8 mouse cellular contexts compared by ENCODE assay signal in the genomic region with DNA sequence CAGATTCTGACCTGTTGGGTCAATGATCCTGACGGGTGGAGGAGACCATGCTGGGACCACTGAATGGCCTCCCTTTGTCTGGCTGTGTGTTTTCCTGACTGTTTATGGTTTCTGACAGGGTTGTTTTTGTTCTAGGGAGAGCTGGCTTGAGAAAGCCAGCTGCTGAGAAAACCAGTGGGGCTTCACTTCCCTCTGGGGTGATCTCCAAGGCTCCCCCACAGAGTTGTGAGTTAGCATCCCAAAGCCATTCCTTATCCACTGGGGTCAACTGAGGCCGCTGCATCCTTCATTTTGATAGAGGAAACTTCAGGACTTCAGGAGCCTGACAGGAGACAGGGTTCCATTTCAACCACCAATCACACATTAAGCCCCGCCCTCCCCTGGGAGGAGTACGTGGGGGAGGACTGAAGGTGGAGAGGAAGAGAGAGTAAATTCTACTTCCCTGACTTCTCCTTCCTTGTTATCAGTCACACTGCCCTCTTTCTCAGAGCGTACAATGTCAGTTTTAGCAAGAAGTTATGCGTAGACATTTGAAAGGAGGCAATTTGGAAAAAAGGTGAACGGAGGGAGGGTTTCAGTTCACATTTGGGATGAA. TPM values are rescaled to one million over a fixed set of nuclear protein-coding genes. Genes with fewer than 3 reads are reported as not detected.
DNase-seq lines count a peak whose midpoint lies in the region; ATAC-seq and TF ChIP-seq lines count a peak whose summit lies in the region.

No protein-coding gene starts in this region.

- no peaks in the 10 kb centered on the region for H3K27me3 ChIP-seq in heart, adult 2 months (ENCODE audit: control insufficient read depth, insufficient read depth, low read length)
- H3K27me3 ChIP-seq in kidney, embryonic 14.5 days (ENCODE audit: control insufficient read depth, insufficient read depth, low read length), result no peaks in the 10 kb centered on the region
- H3K27me3 ChIP-seq in lung, postnatal 0 days (replicated peaks; ENCODE audit: insufficient read depth, low read length), result no peaks in the 10 kb centered on the region

- no peak overlapping the region for H3K27ac ChIP-seq in heart, adult 2 months
- no peak overlapping the region for H3K27ac ChIP-seq in kidney, embryonic 14.5 days (ENCODE audit: low read depth, low read length)
- H3K27ac ChIP-seq in lung, postnatal 0 days (ENCODE audit: low read length), result no peak overlapping the region

- H3K4me2 ChIP-seq in kidney, embryonic 14.5 days (replicated peaks; ENCODE audit: low read depth, low read length), result peak overlapping the region; percentile 37
- peak overlapping the region; percentile 50 for H3K4me2 ChIP-seq in lung, postnatal 0 days (replicated peaks; ENCODE audit: low read depth, low read length)

- 40% methylated on average over 7 of the region's 7 CpGs for WGBS in heart, adult 2 months
- WGBS in kidney, embryonic 14.5 days, result 8% methylated on average over 7 of the region's 7 CpGs
- WGBS in lung, postnatal 0 days, result 21% methylated on average over 7 of the region's 7 CpGs

- no peak for TF ChIP-seq EP300 in heart, adult 2 months (IDR thresholded peaks at IDR 0.05; ENCODE audit: insufficient read depth, low read depth, low read length)
- no peak for TF ChIP-seq EP300 in lung, postnatal 0 days (IDR thresholded peaks at IDR 0.05)

- H3K4me3 ChIP-seq in heart, adult 2 months, result no peak overlapping the region
- H3K4me3 ChIP-seq in kidney, embryonic 14.5 days (ENCODE audit: low read length), result peak overlapping the region; percentile 9; the same call in 1 of the 2 replicates
- peak overlapping the region; percentile 12; the same call in 1 of the 2 replicates for H3K4me3 ChIP-seq in lung, postnatal 0 days (ENCODE audit: low read depth, low read length)

- no peak for TF ChIP-seq POLR2A in heart, adult 2 months (IDR thresholded peaks at IDR 0.05; ENCODE audit: insufficient read depth, low read depth, low read length)

- ATAC-seq in kidney, embryonic 14.5 days (ENCODE audit: low FRiP score, low TSS enrichment), result peak; percentile 62; the same call in 1 of the 2 replicates
- peak; percentile 47; the same call in 1 of the 2 replicates for ATAC-seq in lung, postnatal 0 days

- peaks cover 12% of the 10 kb centered on the region for H3K4me1 ChIP-seq in heart, adult 2 months (ENCODE audit: control insufficient read depth, insufficient read depth, low read length)
- H3K4me1 ChIP-seq in kidney, embryonic 14.5 days (ENCODE audit: control insufficient read depth, insufficient read depth, low read length), result peaks cover 36% of the 10 kb centered on the region
- peaks cover 23% of the 10 kb centered on the region; the same call in 1 of the 2 replicates for H3K4me1 ChIP-seq in lung, postnatal 0 days (ENCODE audit: insufficient read depth, low read depth, low read length)

- peak overlapping the region; percentile 12 for H3K9ac ChIP-seq in heart, adult 2 months (ENCODE audit: low read depth, low read length)
- H3K9ac ChIP-seq in kidney, embryonic 14.5 days (ENCODE audit: low read depth, low read length), result no peak overlapping the region
- no peak overlapping the region for H3K9ac ChIP-seq in lung, postnatal 0 days (replicated peaks; ENCODE audit: low read depth)

- H3K9me3 ChIP-seq in kidney, embryonic 14.5 days (ENCODE audit: control insufficient read depth, low read length), result no peaks in the 10 kb centered on the region
- H3K9me3 ChIP-seq in lung, postnatal 0 days (ENCODE audit: low read length), result no peaks in the 10 kb centered on the region

- intact Hi-C loops in heart, adult 2 months (cut with DNase I), result loop anchor here (5.0 kb wide), 1 partner anchor 41 kb away; no protein-coding TSS in a partner anchor

- no peaks in the 10 kb centered on the region for H3K79me2 ChIP-seq in heart, adult 2 months (replicated peaks; ENCODE audit: control insufficient read depth, insufficient read depth, low read length)

- H3K36me3 ChIP-seq in heart, adult 2 months (ENCODE audit: control insufficient read depth, insufficient read depth, low read length), result no peaks in the 10 kb centered on the region
- H3K36me3 ChIP-seq in kidney, embryonic 14.5 days (ENCODE audit: control insufficient read depth, insufficient read depth, low read length), result no peaks in the 10 kb centered on the region
- H3K36me3 ChIP-seq in lung, postnatal 0 days (ENCODE audit: insufficient read depth, low read length), result no peaks in the 10 kb centered on the region

- no peak for TF ChIP-seq CTCF in heart, adult 2 months (IDR thresholded peaks at IDR 0.05)
- no peak for TF ChIP-seq CTCF in lung, postnatal 0 days (IDR thresholded peaks at IDR 0.05)

- peak; percentile 37 to 46 for DNase-seq in heart, adult 2 months
- DNase-seq in heart, adult 9 months (ENCODE audit: low spot score in 2 of 2), result no peak
- DNase-seq in cerebellum, postnatal 10 days, result peak; percentile 34 to 41
- DNase-seq in gastrocnemius, postnatal 25 days, result peak; percentile 59
- DNase-seq in lung, postnatal 0 days (ENCODE audit: low spot score), result peak; percentile 46
- peak; percentile 84 for DNase-seq in retina, postnatal 1 day
- no peak for DNase-seq in layer of hippocampus, postnatal 10 days (ENCODE audit: low spot score in 2 of 2)

RNA-seq across cellular contexts. Expression of a gene that starts 49.3 kb away (rescaled TPM):
- 1 to 10 TPM; 3.8 TPM for total RNA-seq in heart, adult 2 months (2021)
- 4.1 and 5.5 TPM in 2 replicates for polyA plus RNA-seq in heart, adult 2 months (2012; rRNA removed)
- 10 to 100 TPM; 42.0 to 42.1 TPM for total RNA-seq in gastrocnemius, postnatal 25 days (2021)
- 20.2 and 26.6 TPM in 2 replicates for polyA plus RNA-seq in kidney, embryonic 14.5 days (2014; fragmentation: Nextera tagmentation; extraction: Ambion mirVana)
- polyA plus RNA-seq in lung, postnatal 0 days (2015; fragmentation: Nextera tagmentation; extraction: Ambion mirVana), result 4.7 and 5.1 TPM in 2 replicates
- 10 to 100 TPM; 28.8 to 31.1 TPM for total RNA-seq in layer of hippocampus, postnatal 10 days (2021)

Comparison
In these comparisons a context has a peak if more than half of its experiments do, and no peak if none do; other contexts are left out.
1. DNase-seq: peak in heart, adult 2 months (2 of 2), cerebellum, postnatal 10 days (2 of 2), gastrocnemius, postnatal 25 days (single experiment), lung, postnatal 0 days (single experiment) and retina, postnatal 1 day (single experiment); none in heart, adult 9 months (0 of 2) and layer of hippocampus, postnatal 10 days (0 of 2).
2. RNA of a gene that starts 49.3 kb away (total RNA-seq): 42.0 to 42.1 TPM in gastrocnemius, postnatal 25 days and 28.8 to 31.1 TPM in layer of hippocampus, postnatal 10 days; 3.8 TPM in heart, adult 2 months; every median in the first group is over 4 times any median in the second.